Mouse (Mus musculus): ENCODE measurements at regions not wholly inside any gene's neighbourhood (a gene's known extent, or its start where the extent isn't known, plus 50 kb on each side); places are given as distances from the start of the nearest gene placed in this dataset.

- no peak for DNase-seq (ENCODE audit: low spot score)
These were observed 53.8 kb downstream of the Dio3 start for GRCm38 (mm10) chr12:110332616-110333154.

GRCm38 (mm10) chr12:110334609-110335008 is 55.7 kb downstream of the Dio3 start:
- DNase-seq (ENCODE audit: low spot score): no peak

DNA sequence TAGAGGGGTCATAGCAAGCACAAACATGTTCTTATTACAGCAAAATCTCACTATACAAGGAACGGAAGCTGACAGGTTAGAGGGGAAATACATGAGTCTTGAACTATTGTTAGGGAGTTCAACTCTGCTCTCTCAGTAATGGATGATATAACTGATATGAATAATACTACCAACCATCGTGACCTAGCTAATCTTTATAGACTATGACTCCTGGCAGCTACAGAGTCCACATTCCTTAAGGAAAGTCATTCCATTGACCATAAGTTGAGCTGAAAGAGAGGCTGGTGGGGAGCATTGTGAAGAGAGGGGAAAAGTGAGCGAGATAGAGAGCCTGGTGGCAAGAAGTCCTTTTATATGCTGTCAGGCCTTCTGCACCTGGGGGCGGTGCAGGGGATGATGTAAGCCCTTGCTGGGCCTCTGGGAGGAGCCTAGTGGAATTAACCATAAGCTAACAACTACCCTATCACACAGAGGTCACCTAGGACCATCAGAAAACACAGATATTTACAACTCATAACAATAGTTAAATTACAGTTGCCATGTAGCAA is 65.5 kb downstream of the Dio3 start:
- no peak for DNase-seq (ENCODE audit: low spot score)

- DNase-seq (ENCODE audit: low spot score): no peak
These were observed 70.8 kb downstream of the Dio3 start for GRCm38 (mm10) chr12:110349621-110350020.

DNA sequence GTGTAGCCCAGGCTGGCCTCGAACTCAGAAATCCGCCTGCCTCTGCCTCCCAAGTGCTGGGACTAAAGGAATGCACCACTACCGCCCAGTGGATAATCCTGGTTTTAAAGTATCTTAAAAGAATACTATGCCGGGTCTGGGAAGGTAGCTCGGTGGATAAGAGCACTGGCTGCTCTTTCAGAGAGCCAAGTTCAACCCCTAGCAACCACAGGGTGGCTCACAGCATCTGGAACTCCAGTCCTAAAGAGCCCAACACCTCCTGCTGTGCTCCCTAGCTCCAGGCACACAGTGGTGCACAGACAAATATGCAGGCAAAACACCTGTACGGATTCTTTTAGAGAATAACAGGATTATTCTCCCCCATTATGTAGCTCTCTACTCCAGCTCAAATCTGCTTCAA is 77.0 kb downstream of the Dio3 start:
- DNase-seq (ENCODE audit: low spot score): no peak

GRCm38 (mm10) chr12:110367102-110367501 is 79.8 kb upstream of the Ppp2r5c start:
- DNase-seq (ENCODE audit: low spot score): no peak

- DNase-seq (ENCODE audit: low spot score): no peak
These were observed 79.1 kb upstream of the Ppp2r5c start for GRCm38 (mm10) chr12:110367822-110368221.

- DNase-seq (ENCODE audit: low spot score): no peak
These were observed 74.8 kb upstream of the Ppp2r5c start for GRCm38 (mm10) chr12:110371886-110372690.

- DNase-seq (ENCODE audit: low spot score): no peak
These were observed 73.9 kb upstream of the Ppp2r5c start for GRCm38 (mm10) chr12:110372986-110373385.

- DNase-seq (ENCODE audit: low spot score): peak; percentile 82
These were observed 73.4 kb upstream of the Ppp2r5c start for GRCm38 (mm10) chr12:110373408-110374065.

DNA sequence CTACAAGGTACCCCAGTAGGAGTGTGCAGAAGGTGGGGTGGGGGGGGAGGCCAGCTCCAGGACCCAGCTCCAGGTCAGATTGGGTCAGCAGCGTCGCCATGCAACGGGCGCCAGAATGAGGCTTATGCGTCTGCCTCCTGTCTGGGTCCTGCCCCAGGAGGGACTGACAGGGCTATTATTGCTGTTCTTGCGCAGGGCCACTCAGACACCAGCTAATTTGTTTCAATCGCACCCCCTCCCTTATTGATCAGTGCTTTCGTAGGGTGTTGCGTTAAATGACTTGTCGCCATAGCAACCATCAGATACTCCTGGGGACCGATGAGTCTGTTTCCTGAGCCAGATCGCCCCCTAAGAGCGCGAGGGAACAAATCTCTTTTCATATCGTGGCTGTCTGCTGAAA is 71.8 kb upstream of the Ppp2r5c start:
- no peak for DNase-seq (ENCODE audit: low spot score)

DNA sequence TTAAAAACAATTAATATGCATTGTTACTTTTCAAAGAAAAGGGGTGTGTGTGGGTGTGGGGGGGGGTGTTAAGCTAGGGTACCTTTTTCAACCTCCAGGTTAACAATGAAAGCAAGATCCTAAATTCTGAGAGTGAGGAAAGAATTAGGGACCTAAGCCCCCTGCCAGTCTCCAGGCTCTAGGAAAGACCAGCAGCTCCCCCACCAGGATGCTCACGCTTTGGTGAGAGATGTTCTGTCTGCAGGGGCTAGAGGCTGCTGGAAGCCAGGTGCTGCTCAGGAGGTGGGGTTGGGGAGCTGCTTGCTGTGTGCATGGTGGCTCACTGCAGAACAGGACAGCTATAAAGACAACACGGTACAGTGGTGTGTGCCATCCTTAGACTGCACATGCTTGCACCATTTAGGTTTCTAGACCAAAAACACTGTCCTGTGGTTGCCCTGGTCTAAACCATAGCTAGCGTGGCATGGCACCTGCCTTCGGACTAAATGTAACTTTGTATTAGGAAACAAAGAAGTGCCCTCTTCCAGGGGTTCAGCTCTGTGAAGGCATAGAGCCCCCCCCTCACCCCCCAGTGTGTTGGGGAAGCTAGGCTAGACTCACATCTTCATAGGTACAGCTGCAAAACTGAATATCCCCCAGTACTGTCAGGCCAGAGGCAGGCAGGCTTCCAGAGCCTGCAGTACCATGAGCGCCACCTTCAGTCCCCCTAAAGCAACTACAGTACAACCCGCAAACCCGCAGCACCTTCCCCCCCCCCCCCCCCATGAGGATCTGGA is 70.7 kb upstream of the Ppp2r5c start:
- DNase-seq (ENCODE audit: low spot score): no peak

GRCm38 (mm10) chr12:110376838-110377150 is 70.1 kb upstream of the Ppp2r5c start:
- no peak for DNase-seq (ENCODE audit: low spot score)

DNA sequence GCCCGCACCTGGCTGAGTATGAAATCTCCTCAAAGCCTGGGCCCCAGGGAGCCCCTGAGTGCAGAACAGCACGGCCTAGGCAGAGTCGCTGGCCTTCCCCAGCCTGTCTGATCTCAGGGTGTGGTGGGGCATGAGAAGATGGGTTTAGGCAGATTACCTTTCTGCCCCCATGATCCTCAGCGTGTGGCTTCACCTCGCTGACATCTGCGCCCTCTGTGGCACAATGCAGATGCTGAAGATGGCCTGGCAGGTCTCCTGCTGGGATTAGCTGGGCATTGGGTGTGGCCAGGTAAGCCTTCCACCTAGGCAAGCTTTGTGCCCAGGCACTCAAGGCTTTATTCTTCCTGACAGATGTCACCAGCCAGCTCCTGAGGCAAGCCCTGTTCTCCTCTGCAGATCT is 69.6 kb upstream of the Ppp2r5c start:
- DNase-seq (ENCODE audit: low spot score): no peak

DNA sequence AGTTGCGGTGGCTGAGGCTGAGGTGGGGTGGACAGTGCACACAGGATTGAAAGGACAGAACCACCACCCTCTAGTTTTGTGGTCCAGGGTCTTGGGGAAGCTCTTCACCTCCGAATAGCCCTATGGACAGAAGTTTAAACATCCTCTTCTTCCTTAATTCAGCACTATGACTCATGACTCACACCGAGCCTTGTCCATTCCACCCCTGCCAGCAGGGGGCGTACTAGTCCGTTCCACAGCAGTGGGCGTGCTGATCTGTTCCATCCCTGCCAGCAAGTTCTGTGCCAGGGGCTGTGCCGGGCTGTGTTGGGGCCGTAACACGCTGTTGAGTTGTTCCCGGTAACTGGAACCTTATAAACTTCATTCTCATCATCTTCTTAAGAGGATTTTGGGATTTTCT is 69.2 kb upstream of the Ppp2r5c start:
- peak; percentile 67 for DNase-seq (ENCODE audit: low spot score)

GRCm38 (mm10) chr12:110378302-110378701 is 68.6 kb upstream of the Ppp2r5c start:
- no peak for DNase-seq (ENCODE audit: low spot score)

DNA sequence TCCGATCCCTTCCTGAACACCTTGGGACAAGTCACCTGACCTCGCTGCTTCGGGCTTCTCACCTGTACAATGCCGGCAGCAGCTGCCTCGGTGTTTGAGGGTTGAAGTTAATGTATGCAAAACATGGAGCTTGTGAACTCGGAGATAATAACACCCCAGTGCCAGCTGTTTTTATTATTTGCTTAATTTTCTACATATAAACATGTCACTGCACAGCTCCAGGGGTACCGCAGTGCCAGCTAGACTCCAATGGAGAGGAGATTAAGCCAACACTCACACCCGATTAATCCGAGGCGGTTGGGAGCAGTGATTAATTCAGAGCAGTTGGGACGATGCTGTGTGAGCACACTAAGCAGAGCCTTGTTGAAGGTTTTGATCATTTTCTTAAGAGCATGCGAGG is 67.2 kb upstream of the Ppp2r5c start:
- DNase-seq (ENCODE audit: low spot score): no peak

DNA sequence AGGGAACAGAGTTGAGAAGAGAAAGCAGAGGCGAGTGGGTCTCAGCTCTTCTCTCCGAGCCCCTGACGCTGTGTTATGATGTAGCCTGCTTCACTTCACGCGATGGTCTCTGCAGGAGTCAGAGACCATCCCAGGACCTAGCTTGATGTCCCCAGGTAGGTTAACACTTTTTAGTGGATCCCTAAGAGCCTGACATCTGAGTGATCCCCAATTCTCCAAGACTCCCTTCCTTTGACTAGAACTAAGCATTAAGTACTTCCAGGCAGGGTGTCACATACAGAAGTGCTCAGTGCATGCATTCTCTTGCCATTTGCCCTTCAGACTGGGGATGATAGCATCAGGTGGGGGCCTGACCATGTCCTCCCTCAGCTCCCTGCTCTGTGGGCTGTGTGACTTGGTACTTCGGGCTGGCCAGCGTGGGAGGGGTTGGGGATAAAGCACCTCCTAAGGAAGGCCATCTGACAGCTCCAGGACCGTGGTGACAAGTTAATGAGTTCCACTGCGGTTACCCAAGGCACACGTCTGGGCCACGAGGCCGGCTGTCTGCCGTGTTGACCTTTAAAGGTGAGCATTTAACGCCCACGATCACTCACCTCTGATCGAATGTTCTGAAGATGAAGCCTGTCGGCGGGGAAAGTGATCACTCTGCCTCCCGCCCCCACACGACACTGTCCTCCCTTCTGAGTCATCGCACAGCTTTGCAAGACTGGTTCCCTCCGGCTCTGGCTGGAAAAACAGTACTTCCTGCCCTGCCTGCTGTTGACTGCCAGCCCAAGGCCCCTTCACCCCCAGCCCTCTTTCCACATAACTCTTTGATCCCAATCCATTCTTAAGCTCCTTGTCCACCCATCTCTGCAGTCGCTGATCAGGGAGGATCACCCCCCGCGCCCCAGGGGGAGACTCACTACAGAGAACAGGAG is 65.8 kb upstream of the Ppp2r5c start:
- no peak for DNase-seq (ENCODE audit: low spot score)

GRCm38 (mm10) chr12:110385031-110385430 is 61.9 kb upstream of the Ppp2r5c start:
- no peak for DNase-seq (ENCODE audit: low spot score)

GRCm38 (mm10) chr12:110385801-110386599 is 60.9 kb upstream of the Ppp2r5c start:
- no peak for DNase-seq (ENCODE audit: low spot score)
